Mouse (Mus musculus) heart, adult 2 months (tissue): ENCODE measurements at regions not wholly inside any gene's neighbourhood (a gene's known extent, or its start where the extent isn't known, plus 50 kb on each side); places are given as distances from the start of the nearest gene placed in this dataset.

Experiments used
- DNase-seq, 2 experiments: peaks; one replicate each; pipeline ENCODE4 v3.0.0; 2021
- H3K27ac ChIP-seq: fragments of 200-600 bp; 2 replicates; pipeline ENCODE4 v1.8.1; 2022
- H3K27me3 ChIP-seq: fragments of 200-500 bp; 2 replicates; pipeline ENCODE4 v1.6.1; 2012; ENCODE audit warnings: mild to moderate bottlenecking, low read length, inconsistent platforms, mixed read lengths; ENCODE audit not compliant: control insufficient read depth, insufficient read depth
- H3K36me3 ChIP-seq: fragments of 200-500 bp; 2 replicates; pipeline ENCODE4 v1.6.1; 2012; ENCODE audit warnings: low read length, inconsistent platforms; ENCODE audit not compliant: control insufficient read depth, insufficient read depth
- H3K4me1 ChIP-seq: fragments of 200-500 bp; 2 replicates; pipeline ENCODE4 v1.6.1; 2011; ENCODE audit warnings: low read length; ENCODE audit not compliant: control insufficient read depth, insufficient read depth
- H3K4me3 ChIP-seq: fragments of 200-600 bp; 2 replicates; pipeline ENCODE4 v1.8.1; 2022
- H3K79me2 ChIP-seq: fragments of 200-500 bp; replicated peaks from 2 replicates; pipeline ENCODE4 v1.6.1; 2012; ENCODE audit warnings: mild to moderate bottlenecking, inconsistent platforms, low read length, moderate library complexity, mixed read lengths; ENCODE audit not compliant: control insufficient read depth, insufficient read depth
- H3K9ac ChIP-seq: fragments of 200-500 bp; 2 replicates; pipeline ENCODE4 v1.6.1; 2012; ENCODE audit warnings: low read depth, mild to moderate bottlenecking, control low read depth, inconsistent platforms, low read length, mixed read lengths
- CTCF ChIP-seq: fragments of 200-600 bp; IDR thresholded peaks from 2 replicates; pipeline ENCODE4 v1.8.1; 2022; ENCODE audit warnings: antibody characterized with exemption, mild to moderate bottlenecking, moderate library complexity
- EP300 ChIP-seq: fragments of 200-500 bp; IDR thresholded peaks from 2 replicates; pipeline ENCODE4 v1.6.1; 2011; ENCODE audit warnings: low read depth, low read length, control low read depth; ENCODE audit not compliant: insufficient read depth
- POLR2A ChIP-seq: fragments of 200-500 bp; IDR thresholded peaks from 2 replicates; pipeline ENCODE4 v1.6.1; 2011; ENCODE audit warnings: mild to moderate bottlenecking, low read depth, low read length, control low read depth; ENCODE audit not compliant: insufficient read depth
- WGBS: fragments of 180-500 bp; shearing (Covaris S2); methylation state at CpG from one replicate; pipeline ENCODE4 v1.1.7; 2018; 5-methylcytosine and 5-hydroxymethylcytosine counted together
- intact Hi-C: fragments of 180-260 bp; cut with DNase I; formaldehyde crosslinking; loops from one replicate; pipeline ENCODE4 v1.15.1; 2025

DNA sequence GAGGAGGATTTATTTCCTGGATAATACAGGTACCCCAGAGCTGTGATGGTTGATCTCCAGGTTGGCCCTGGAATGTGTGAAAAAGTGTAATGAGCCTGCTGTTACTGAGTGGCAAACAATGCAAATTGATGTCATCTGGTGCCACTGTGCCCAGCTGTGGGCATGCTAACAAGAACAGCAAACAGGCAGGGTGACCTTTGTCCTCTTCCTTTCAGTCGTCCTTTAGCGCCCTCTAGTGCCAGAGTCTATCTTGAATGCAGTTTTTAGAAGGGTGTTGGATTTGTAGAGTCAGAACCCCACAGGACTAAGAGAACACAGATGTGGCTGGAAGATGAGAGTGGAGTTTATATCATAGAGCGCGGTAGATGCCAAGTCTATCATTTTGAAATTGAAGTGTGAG, 164.3 kb downstream of the Sdhaf3 start:
- H3K27me3 ChIP-seq, result no peaks in the 10 kb centered on the region
- TF ChIP-seq CTCF, result peak; percentile 70
- no peak for TF ChIP-seq EP300
- intact Hi-C loops, result loop anchor here (10.0 kb wide), 1 partner anchor 1265 kb away; no protein-coding TSS in a partner anchor
- no peaks in the 10 kb centered on the region for H3K79me2 ChIP-seq
- H3K36me3 ChIP-seq, result no peaks in the 10 kb centered on the region
- H3K27ac ChIP-seq, result no peak overlapping the region
- H3K9ac ChIP-seq, result no peak overlapping the region
- no peak overlapping the region for H3K4me3 ChIP-seq
- 30% methylated on average over 4 of the region's 4 CpGs for WGBS
- no peaks in the 10 kb centered on the region for H3K4me1 ChIP-seq
- DNase-seq, result peak in 1 of 2 experiments; percentile 4

- H3K4me3 ChIP-seq, result no peak overlapping the region
- H3K9ac ChIP-seq, result no peak overlapping the region
- no peak for DNase-seq
- WGBS, result 90% methylated on average over 10 of the region's 11 CpGs
- no peaks in the 10 kb centered on the region for H3K36me3 ChIP-seq
- no peaks in the 10 kb centered on the region for H3K79me2 ChIP-seq
- no peaks in the 10 kb centered on the region for H3K4me1 ChIP-seq
- no peak for TF ChIP-seq CTCF
- TF ChIP-seq EP300, result no peak
- TF ChIP-seq POLR2A, result no peak
- H3K27me3 ChIP-seq, result no peaks in the 10 kb centered on the region
- H3K27ac ChIP-seq, result no peak overlapping the region
- intact Hi-C loops, result no loop called here
Measured at GRCm38 (mm10) chr6:7133042-7133441, 177.2 kb downstream of the Sdhaf3 start.

GRCm38 (mm10) chr6:7134062-7134461, 178.3 kb downstream of the Sdhaf3 start:
- DNase-seq, result no peak
- H3K36me3 ChIP-seq, result no peaks in the 10 kb centered on the region
- H3K9ac ChIP-seq, result no peak overlapping the region
- no peaks in the 10 kb centered on the region for H3K79me2 ChIP-seq
- no peak for TF ChIP-seq POLR2A
- TF ChIP-seq CTCF, result no peak
- no peak for TF ChIP-seq EP300
- H3K27ac ChIP-seq, result no peak overlapping the region
- no peaks in the 10 kb centered on the region for H3K4me1 ChIP-seq
- 87% methylated on average over 4 of the region's 4 CpGs for WGBS
- intact Hi-C loops, result no loop called here
- H3K27me3 ChIP-seq, result no peaks in the 10 kb centered on the region
- no peak overlapping the region for H3K4me3 ChIP-seq

GRCm38 (mm10) chr6:7134888-7135287, 179.1 kb downstream of the Sdhaf3 start:
- Histone ChIP-seq H3K4me1 (no peaks in the 10 kb centered on the region), H3K27me3 (no peaks in the 10 kb centered on the region), H3K27ac (no peak overlapping the region), H3K4me3 (no peak overlapping the region), H3K9ac (no peak overlapping the region), H3K36me3 (no peaks in the 10 kb centered on the region), H3K79me2 (no peaks in the 10 kb centered on the region)
- 94% methylated on average over 1 of the region's 1 CpGs for WGBS
- intact Hi-C loops, result no loop called here
- TF ChIP-seq EP300 (no peak), CTCF (no peak), POLR2A (no peak)
- DNase-seq, result no peak

DNA sequence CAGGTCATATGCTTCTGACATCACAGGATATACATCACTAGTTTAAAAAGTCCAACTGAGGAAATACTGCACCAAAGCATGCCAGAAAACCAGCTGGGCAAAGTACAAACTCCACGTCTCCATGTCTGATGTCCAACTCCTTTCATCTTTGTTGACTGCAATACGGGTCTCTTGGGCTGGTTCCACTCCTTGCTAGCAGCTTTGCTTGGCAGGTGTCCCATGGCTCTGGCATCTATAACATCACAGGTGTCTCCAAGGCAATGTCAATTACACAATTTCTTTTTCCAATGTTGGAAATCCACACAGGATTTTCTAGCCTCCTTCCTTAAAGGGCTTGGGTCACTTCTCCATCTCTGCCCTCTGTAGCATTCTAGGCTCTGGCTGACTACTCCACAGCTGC, 225.9 kb downstream of the Sdhaf3 start:
- no peak overlapping the region for H3K27ac ChIP-seq
- no peaks in the 10 kb centered on the region for H3K79me2 ChIP-seq
- no peaks in the 10 kb centered on the region for H3K36me3 ChIP-seq
- no peaks in the 10 kb centered on the region for H3K4me1 ChIP-seq
- no peak for DNase-seq
- intact Hi-C loops, result no loop called here
- H3K27me3 ChIP-seq, result no peaks in the 10 kb centered on the region
- WGBS, result 57% methylated on average over 2 of the region's 2 CpGs
- TF ChIP-seq CTCF (no peak), EP300 (no peak), POLR2A (no peak)
- no peak overlapping the region for H3K9ac ChIP-seq
- no peak overlapping the region for H3K4me3 ChIP-seq

GRCm38 (mm10) chr6:7199046-7199599, 243.3 kb downstream of the Sdhaf3 start:
- H3K27me3 ChIP-seq, result no peaks in the 10 kb centered on the region
- no peak overlapping the region for H3K9ac ChIP-seq
- no peaks in the 10 kb centered on the region for H3K4me1 ChIP-seq
- no peak overlapping the region for H3K27ac ChIP-seq
- H3K36me3 ChIP-seq, result no peaks in the 10 kb centered on the region
- no peaks in the 10 kb centered on the region for H3K79me2 ChIP-seq
- intact Hi-C loops, result no loop called here
- 48% methylated on average over 8 of the region's 8 CpGs for WGBS
- TF ChIP-seq EP300 (no peak), POLR2A (no peak), CTCF (no peak)
- H3K4me3 ChIP-seq, result no peak overlapping the region
- no peak for DNase-seq
